Mouse (Mus musculus) lung, postnatal 14 days (tissue): Measurements from ENCODE around the gene Dmp1.

ENCODE experiments used
- DNase-seq: peaks from one replicate; pipeline ENCODE4 v3.0.0; 2021

Gene Dmp1

GRCm38 (mm10) chr5:104263014-104263776 lies 60.8 kb downstream of the Dmp1 start:
- no peak for DNase-seq
